Mouse (Mus musculus): ENCODE data around the gene Palm2.

GRCm38 (mm10) chr4:57538029-57538688, 104.1 kb downstream of the Palm2 start:
- TF ChIP-seq ZC3H11A (IDR thresholded peaks at IDR 0.05; ENCODE audit: borderline replicate concordance, low read depth, low read length) (no peak), CHD2 (IDR thresholded peaks at IDR 0.05; ENCODE audit: low read depth, low read length) (no peak), HCFC1 (IDR thresholded peaks at IDR 0.05; ENCODE audit: borderline replicate concordance, insufficient read depth, low read length) (no peak)
